Mouse (Mus musculus): ENCODE results near the gene Greb1.

- no peak for TF ChIP-seq CHD2 (IDR thresholded peaks at IDR 0.05; ENCODE audit: low read depth, low read length)
- TF ChIP-seq MAFK (IDR thresholded peaks at IDR 0.05; ENCODE audit: insufficient read depth, low read depth, low read length): no peak
- TF ChIP-seq ZNF384 (IDR thresholded peaks at IDR 0.05; ENCODE audit: low read depth, low read length): no peak
- no peak for TF ChIP-seq ZC3H11A (IDR thresholded peaks at IDR 0.05; ENCODE audit: borderline replicate concordance, low read depth, low read length)
- no peak for TF ChIP-seq HCFC1 (IDR thresholded peaks at IDR 0.05; ENCODE audit: borderline replicate concordance, insufficient read depth, low read length)
These were observed 22.2 kb downstream of the Greb1 start for GRCm38 (mm10) chr12:16778523-16778922.
